18 mouse cellular contexts compared by ENCODE assay signal in the genomic region with DNA sequence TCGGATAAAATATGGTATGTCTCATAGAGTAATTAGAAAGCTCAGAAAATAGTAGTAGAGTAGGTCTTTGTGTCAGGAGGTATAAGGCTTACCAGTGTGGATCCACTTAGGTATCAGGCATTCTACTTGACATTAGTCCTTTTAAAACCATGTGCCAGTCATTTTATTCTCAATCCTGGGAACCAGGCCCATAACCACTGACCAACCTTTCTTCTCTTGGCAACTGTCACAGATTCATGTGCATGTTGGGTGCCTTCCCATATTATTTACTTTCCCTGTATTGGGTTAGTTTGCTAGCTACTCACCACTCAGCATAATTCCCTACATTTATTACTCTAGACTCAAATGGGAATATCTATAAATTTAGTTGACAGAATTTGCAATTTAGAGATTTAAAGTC.
DNase-seq lines count a peak whose midpoint lies in the region; ATAC-seq lines count a peak whose summit lies in the region.
"Had no signal": no experiment of that assay in that cellular context is flagged by ENCODE, and none has a peak within 500 bp of the region (broad histone marks: within the 10 kb centered on the region; RNA-seq: fewer than 3 reads in every experiment).

No protein-coding gene starts in this region.

- 93% methylated on average over 1 of the region's 1 CpGs for WGBS in forebrain, embryonic 14.5 days

- H3K27ac ChIP-seq in forebrain, embryonic 14.5 days (ENCODE audit: low read depth, low read length), result no peak overlapping the region
- H3K27ac ChIP-seq: embryonic facial prominence, embryonic 10.5 days; forebrain, embryonic 13.5 days; heart, embryonic 13.5 days; hindbrain, embryonic 15.5 days had no signal

- no peaks in the 10 kb centered on the region for H3K4me1 ChIP-seq in forebrain, embryonic 14.5 days (ENCODE audit: control insufficient read depth, insufficient read depth, low read length)
- H3K4me1 ChIP-seq: embryonic facial prominence, embryonic 10.5 days; forebrain, embryonic 13.5 days; heart, embryonic 13.5 days; hindbrain, embryonic 15.5 days had no signal

- H3K27me3 ChIP-seq in forebrain, embryonic 14.5 days (replicated peaks; ENCODE audit: control insufficient read depth, insufficient read depth, low read length), result no peaks in the 10 kb centered on the region
- H3K27me3 ChIP-seq: CH12.LX; forebrain, embryonic 13.5 days; heart, embryonic 13.5 days; hindbrain, embryonic 15.5 days had no signal

- H3K36me3 ChIP-seq in forebrain, embryonic 14.5 days (ENCODE audit: control insufficient read depth, insufficient read depth, low read length), result no peaks in the 10 kb centered on the region
- H3K36me3 ChIP-seq: embryonic facial prominence, embryonic 10.5 days; heart, embryonic 13.5 days; hindbrain, embryonic 15.5 days had no signal

- H3K4me3 ChIP-seq in forebrain, embryonic 14.5 days (ENCODE audit: low read depth, low read length), result no peak overlapping the region
- H3K4me3 ChIP-seq: embryonic facial prominence, embryonic 10.5 days; forebrain, embryonic 13.5 days; heart, embryonic 13.5 days; hindbrain, embryonic 15.5 days had no signal

- no peaks in the 10 kb centered on the region for H3K9me3 ChIP-seq in forebrain, embryonic 14.5 days (replicated peaks; ENCODE audit: control insufficient read depth, low read length)
- H3K9me3 ChIP-seq: embryonic facial prominence, embryonic 10.5 days; forebrain, embryonic 13.5 days; heart, embryonic 13.5 days; hindbrain, embryonic 15.5 days had no signal

- peak; percentile 43 for DNase-seq in Muller cell, postnatal 12 days (ENCODE audit: inconsistent ontology term)
- DNase-seq in cerebellum, adult 11 months, result peak; percentile 32
- peak; percentile 85 for DNase-seq in cerebellum, adult 9-10 months
- peak; percentile 19 to 46 for DNase-seq in cerebellum, postnatal 25 days
- DNase-seq in forebrain, embryonic 14.5 days (ENCODE audit: low spot score), result no peak
- no peak for DNase-seq in frontal cortex, postnatal 14 days (ENCODE audit: low spot score in 2 of 2)
- no peak for DNase-seq in layer of hippocampus, postnatal 14 days (ENCODE audit: low spot score in 2 of 2)
- DNase-seq: adrenal gland, postnatal 14 days; gastrocnemius, postnatal 36 days; heart, adult 11 months; heart, postnatal 36 days; kidney, adult 2 months had no signal

- no peak overlapping the region for H3K9ac ChIP-seq in forebrain, embryonic 14.5 days (ENCODE audit: low read length)
- H3K9ac ChIP-seq: forebrain, embryonic 13.5 days; heart, embryonic 13.5 days; hindbrain, embryonic 15.5 days had no signal

- no peak for ATAC-seq in forebrain, embryonic 14.5 days
- ATAC-seq: forebrain, embryonic 13.5 days; intestine, embryonic 16.5 days had no signal

- H3K4me2 ChIP-seq in forebrain, embryonic 14.5 days (ENCODE audit: low read length), result no peak overlapping the region
- H3K4me2 ChIP-seq: forebrain, embryonic 13.5 days; heart, embryonic 13.5 days; hindbrain, embryonic 15.5 days had no signal

Comparison
In these comparisons a context has a peak if more than half of its experiments do, and no peak if none do; other contexts are left out.
1. DNase-seq: peak in Muller cell, postnatal 12 days (single experiment), cerebellum, adult 11 months (single experiment), cerebellum, adult 9-10 months (single experiment) and cerebellum, postnatal 25 days (2 of 2); none in forebrain, embryonic 14.5 days (single experiment), frontal cortex, postnatal 14 days (0 of 2) and layer of hippocampus, postnatal 14 days (0 of 2).